Mouse (Mus musculus): Measurements from ENCODE around the gene Golim4.

DNA sequence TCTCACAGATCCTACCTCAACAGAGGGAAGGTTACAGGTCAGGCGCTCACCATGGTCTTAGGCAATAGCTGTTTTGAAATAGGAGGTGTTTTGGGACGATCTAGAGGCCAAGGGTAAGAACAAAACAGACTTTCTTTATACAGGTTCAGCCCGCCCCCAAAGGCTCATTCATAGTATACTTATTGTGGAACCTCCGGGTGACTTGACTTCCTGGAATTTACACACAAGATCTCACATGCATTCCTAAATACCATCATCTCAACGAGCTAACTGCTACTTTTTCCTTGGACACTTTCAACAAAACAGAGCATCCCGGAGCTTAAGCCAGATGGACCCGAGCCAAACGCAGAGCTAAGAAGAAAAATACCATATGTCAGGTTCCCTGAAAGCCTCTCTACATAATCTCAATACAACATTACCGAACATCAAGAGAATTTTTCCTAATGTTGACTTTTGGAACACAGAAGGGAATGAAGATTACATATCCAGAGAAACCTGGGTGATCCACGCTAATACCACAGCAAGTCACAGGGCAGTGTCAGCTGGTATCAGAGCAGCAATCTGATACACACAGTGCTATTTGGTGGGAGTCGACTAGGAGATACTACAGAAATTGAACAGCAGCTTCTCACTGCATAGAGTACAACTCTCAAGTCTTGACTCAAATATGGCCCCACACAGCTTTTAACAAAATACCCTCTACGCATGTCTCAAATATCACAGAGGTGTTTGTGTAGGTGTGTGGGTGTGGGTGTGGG is 14.3 kb downstream of the Golim4 start:
- TF ChIP-seq CTCF (IDR thresholded peaks at IDR 0.05; ENCODE audit: extremely low read depth, insufficient read depth, insufficient read length, insufficient replicate concordance) (no peak), POLR2A (IDR thresholded peaks at IDR 0.05; ENCODE audit: low read depth, low read length) (no peak)
